Comparison of ENCODE assay signal across 9 mouse cellular contexts in the genomic region with DNA sequence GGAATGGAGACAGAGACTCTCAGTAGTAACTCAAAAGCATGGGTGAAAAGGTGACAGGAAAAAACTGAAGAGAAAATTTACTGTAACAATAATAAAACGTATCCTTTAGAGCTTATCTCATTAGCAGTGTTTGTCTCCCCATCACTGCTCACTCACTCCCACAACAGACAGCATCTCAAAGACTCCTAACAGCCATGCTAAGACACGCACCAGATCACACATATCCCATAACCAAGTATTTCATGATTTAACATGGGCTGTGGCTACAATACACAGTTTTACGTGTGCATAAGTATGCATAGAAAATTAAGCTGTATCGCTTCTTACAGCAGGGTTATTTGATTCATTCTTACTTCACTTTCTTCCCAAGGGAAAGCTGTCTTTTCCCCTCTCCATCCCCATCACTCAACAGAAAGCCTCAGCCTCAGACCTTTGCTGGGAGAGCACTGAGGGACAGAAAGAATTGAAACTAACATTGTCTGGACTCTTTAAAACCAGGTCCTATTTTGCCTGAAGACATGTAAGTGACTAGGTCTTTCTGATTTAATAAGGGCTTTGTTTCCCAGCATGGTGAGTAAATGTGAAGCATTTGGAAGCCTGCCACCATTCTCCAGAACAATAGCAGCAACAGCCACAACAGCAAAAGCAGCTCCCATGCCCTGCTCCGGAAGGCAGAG. TPM values are rescaled to one million over a fixed set of nuclear protein-coding genes. Genes with fewer than 3 reads are reported as not detected.
DNase-seq lines count a peak whose midpoint lies in the region; ATAC-seq and TF ChIP-seq lines count a peak whose summit lies in the region.
"Had no signal": no experiment of that assay in that cellular context is flagged by ENCODE, and none has a peak within 500 bp of the region (broad histone marks: within the 10 kb centered on the region; RNA-seq: fewer than 3 reads in every experiment).

No protein-coding gene starts in this region.

- no peak for TF ChIP-seq CTCF in Patski (IDR thresholded peaks at IDR 0.05)
- TF ChIP-seq CTCF in brain, embryonic 14.5 days (IDR thresholded peaks at IDR 0.05; ENCODE audit: borderline replicate concordance, extremely low read depth, insufficient read depth, insufficient read length): no peak

- ATAC-seq in Patski: peak; percentile 88
- ATAC-seq in neural tube, embryonic 13.5 days (ENCODE audit: low read depth): peak; percentile 67
- no peak for ATAC-seq in megakaryocyte-erythroid progenitor cell, adult 5-6 weeks (replicated peaks; ENCODE audit: low FRiP score, low TSS enrichment, poor library complexity, severe bottlenecking)

- H3K9ac ChIP-seq in neural tube, embryonic 13.5 days: no peak overlapping the region; the same call in 1 of the 2 replicates
- H3K9ac ChIP-seq: stomach, embryonic 15.5 days had no signal

- H3K4me3 ChIP-seq in limb, embryonic 10.5 days: no peak overlapping the region
- H3K4me3 ChIP-seq in neural tube, embryonic 13.5 days: no peak overlapping the region
- H3K4me3 ChIP-seq: stomach, embryonic 15.5 days had no signal

- H3K27me3 ChIP-seq in Patski: no peaks in the 10 kb centered on the region
- H3K27me3 ChIP-seq in limb, embryonic 10.5 days (ENCODE audit: low read depth, poor library complexity, severe bottlenecking): no peaks in the 10 kb centered on the region
- H3K27me3 ChIP-seq in neural tube, embryonic 13.5 days: no peaks in the 10 kb centered on the region
- H3K27me3 ChIP-seq: stomach, embryonic 15.5 days had no signal

- no peak overlapping the region for H3K4me2 ChIP-seq in neural tube, embryonic 13.5 days
- H3K4me2 ChIP-seq: stomach, embryonic 15.5 days had no signal

- TF ChIP-seq POLR2A in brain, embryonic 14.5 days (IDR thresholded peaks at IDR 0.05; ENCODE audit: borderline replicate concordance, extremely low read depth, insufficient read depth, insufficient read length, poor library complexity, severe bottlenecking): no peak

- POLR2A ChIA-PET in Patski (lab: Charles Lee): interaction anchor here (0.7 to 1.2 kb wide), 3 partner anchors 10 to 33 kb away, joined by 3 read pairs; no protein-coding TSS in a partner anchor

- WGBS in limb, embryonic 10.5 days: 84% methylated on average over 5 of the region's 5 CpGs
- 32% methylated on average over 5 of the region's 5 CpGs for WGBS in neural tube, embryonic 13.5 days

- no peaks in the 10 kb centered on the region for H3K4me1 ChIP-seq in limb, embryonic 10.5 days
- H3K4me1 ChIP-seq in neural tube, embryonic 13.5 days (replicated peaks): peaks cover 24% of the 10 kb centered on the region
- H3K4me1 ChIP-seq: stomach, embryonic 15.5 days had no signal

- in situ Hi-C loops in Patski (cut with MboI; ENCODE audit: low pct_unique_long_range_greater_than_20kb): no loop called here

- no peaks in the 10 kb centered on the region for H3K9me3 ChIP-seq in limb, embryonic 10.5 days (replicated peaks)
- H3K9me3 ChIP-seq in neural tube, embryonic 13.5 days: no peaks in the 10 kb centered on the region
- H3K9me3 ChIP-seq: stomach, embryonic 15.5 days had no signal

- H3K36me3 ChIP-seq in limb, embryonic 10.5 days: no peaks in the 10 kb centered on the region
- no peaks in the 10 kb centered on the region for H3K36me3 ChIP-seq in neural tube, embryonic 13.5 days
- H3K36me3 ChIP-seq: stomach, embryonic 15.5 days had no signal

- CTCF ChIA-PET in Patski (lab: Charles Lee): interaction anchor here (0.8 to 1.8 kb wide), 7 partner anchors 9 to 83 kb away, joined by 3 to 4 read pairs (median 3); no protein-coding TSS in a partner anchor

- peak; percentile 98 for DNase-seq in Patski (ENCODE audit: low read depth, low spot score)
- DNase-seq in brain, embryonic 14.5 days (ENCODE audit: low read depth): peak; percentile 91
- DNase-seq in heart, adult 11 months: peak; percentile 98
- peak; percentile 55 for DNase-seq in kidney, adult 11 months
- no peak for DNase-seq in limb, embryonic 10.5 days (ENCODE audit: low spot score)
- no peak for DNase-seq in spleen, postnatal 14 days (ENCODE audit: low spot score in 2 of 2)

- H3K27ac ChIP-seq in limb, embryonic 10.5 days: 0 out of 2 replicates have a peak overlapping the region, but pooled peaks have one; percentile 25
- H3K27ac ChIP-seq in neural tube, embryonic 13.5 days (replicated peaks): peak overlapping the region; percentile 81
- H3K27ac ChIP-seq: stomach, embryonic 15.5 days had no signal

RNA-seq across cellular contexts. Expression of a gene that starts 37.5 kb away (rescaled TPM):
- polyA plus RNA-seq in Patski (2021): 29.9 TPM
- 25.2 and 28.5 TPM in 2 replicates for polyA plus RNA-seq in brain, embryonic 14.5 days (2012; rRNA removed)
- 15.8 and 23.3 TPM in 2 replicates for polyA plus RNA-seq in limb, embryonic 10.5 days (2016; fragmentation: Nextera tagmentation; extraction: Ambion mirVana)
- polyA plus RNA-seq in neural tube, embryonic 13.5 days (2015; fragmentation: Nextera tagmentation; extraction: Ambion mirVana): 28.4 and 30.5 TPM in 2 replicates
- 46.6 and 46.8 TPM in 2 replicates for total RNA-seq in megakaryocyte-erythroid progenitor cell, adult 5-6 weeks (2014; fragmentation: Nextera tagmentation)
- 58.4 TPM in 2 replicates for total RNA-seq in megakaryocyte-erythroid progenitor cell, adult 5-6 weeks (2017)

Comparison
In these comparisons a context has a peak if more than half of its experiments do, and no peak if none do; other contexts are left out.
1. DNase-seq: peak in Patski (single experiment), brain, embryonic 14.5 days (single experiment), heart, adult 11 months (single experiment) and kidney, adult 11 months (single experiment); none in limb, embryonic 10.5 days (single experiment) and spleen, postnatal 14 days (0 of 2).